Mouse (Mus musculus) left cerebral cortex, postnatal 4 days (tissue): ENCODE results near the gene Sf3a2. TPM values are rescaled to one million over a fixed set of nuclear protein-coding genes. Genes with fewer than 3 reads are reported as not detected.
A peak's percentile ranks its signal among the peaks of the same experiment; 100 is the strongest.

ENCODE experiments used
- DNase-seq: peaks from one replicate; pipeline ENCODE4 v3.0.0-alpha.2; 2022
- intact Hi-C: fragments of 180-260 bp; cut with DNase I; formaldehyde crosslinking; loops from one replicate; pipeline ENCODE4 v1.15.1; 2025
- total RNA-seq, 2 experiments: library from RNA; stranded (reverse); gene quantifications; 2 replicates each; pipeline ENCODE4 v1.2.3; 2021

The Sf3a2 gene
- total RNA-seq, 2 experiments from 2014 or later, result 58.0 to 58.2 TPM

DNA sequence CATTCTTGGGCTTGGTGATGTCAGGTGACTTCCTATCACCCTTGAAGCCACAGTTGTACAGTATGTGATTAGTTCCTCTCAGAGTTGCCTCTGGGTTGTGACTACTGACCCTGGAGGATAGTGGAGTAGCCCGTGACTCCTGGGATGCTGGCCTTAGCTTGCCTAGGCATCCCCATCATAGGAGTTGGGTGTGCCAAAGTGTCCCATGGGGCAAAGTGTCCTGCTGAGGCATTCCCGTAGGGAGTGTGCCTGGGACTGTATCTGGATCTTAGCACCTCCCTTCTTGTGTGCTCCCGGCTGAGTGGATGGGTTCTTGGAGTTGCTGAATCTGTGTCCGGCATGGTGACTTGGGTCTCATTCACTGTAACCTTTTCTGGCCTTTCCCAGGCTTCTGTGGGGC, 23.0 kb upstream of the Sf3a2 start:
- intact Hi-C loops, result no loop called here
- DNase-seq, result no peak

DNA sequence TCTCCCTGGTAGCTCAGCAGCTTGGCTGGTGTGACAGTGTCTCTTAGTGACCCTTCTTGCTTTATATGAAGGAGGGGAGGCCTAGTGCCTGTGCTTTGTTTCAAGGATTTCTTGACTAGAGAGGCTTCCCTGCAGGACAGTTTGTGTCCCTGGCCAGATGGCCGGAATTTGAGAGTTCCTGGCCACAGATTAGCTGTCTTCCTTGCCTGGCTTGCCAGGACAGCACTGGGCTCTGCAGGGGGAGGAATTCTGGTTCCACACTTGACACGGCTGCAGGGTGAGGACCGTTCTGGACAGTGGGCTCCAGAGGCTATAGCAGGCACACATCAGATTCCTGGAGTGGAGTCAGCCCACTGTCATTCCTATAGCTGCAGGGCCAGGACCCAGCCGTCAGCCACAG, 22.3 kb upstream of the Sf3a2 start:
- DNase-seq, result no peak
- intact Hi-C loops, result no loop called here

DNA sequence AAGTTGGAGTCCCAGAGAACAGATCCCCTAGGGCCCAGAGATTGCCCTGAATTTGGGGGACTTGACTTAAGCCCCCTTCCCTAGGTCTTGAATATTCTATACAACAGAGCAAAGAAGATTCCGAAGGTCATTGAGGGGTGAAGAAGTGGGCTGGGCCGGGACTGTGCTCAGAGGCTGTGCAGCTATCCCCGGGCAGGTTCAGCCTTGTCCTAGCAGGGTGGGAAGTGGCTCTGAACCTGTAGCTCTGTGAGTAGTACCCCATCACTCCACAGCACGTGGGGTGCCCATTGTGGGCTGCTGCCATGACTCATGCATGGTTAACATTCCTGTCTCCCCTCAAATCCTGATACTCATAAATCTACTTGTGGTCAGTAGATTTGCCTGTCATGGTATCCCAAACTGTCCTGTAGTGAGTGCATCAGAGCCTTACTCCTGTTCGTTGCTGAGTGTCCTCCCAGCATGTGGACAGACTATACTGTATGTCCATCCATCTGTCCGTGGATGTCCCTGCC, 21.6 kb upstream of the Sf3a2 start:
- intact Hi-C loops, result no loop called here
- DNase-seq, result no peak

DNA sequence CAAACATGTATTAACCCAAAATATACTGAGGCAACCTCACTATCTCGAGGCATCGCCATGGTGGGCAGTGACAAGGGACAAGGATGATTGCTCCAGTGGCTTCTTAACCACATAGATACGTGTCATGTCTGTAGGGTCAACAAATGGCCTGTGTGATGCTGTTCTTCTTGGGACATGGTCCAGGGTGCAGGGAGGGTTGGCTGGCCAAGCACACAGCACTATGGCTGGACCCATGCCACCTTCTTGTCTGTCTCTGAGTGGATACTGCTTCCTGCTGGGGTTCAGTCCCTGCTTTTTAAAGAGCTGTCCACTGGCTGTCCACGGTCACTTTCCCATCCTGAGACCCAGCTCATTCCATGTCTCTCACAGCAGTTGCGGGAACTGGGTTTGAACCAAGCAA, 20.9 kb upstream of the Sf3a2 start:
- DNase-seq, result no peak
- intact Hi-C loops, result no loop called here

DNA sequence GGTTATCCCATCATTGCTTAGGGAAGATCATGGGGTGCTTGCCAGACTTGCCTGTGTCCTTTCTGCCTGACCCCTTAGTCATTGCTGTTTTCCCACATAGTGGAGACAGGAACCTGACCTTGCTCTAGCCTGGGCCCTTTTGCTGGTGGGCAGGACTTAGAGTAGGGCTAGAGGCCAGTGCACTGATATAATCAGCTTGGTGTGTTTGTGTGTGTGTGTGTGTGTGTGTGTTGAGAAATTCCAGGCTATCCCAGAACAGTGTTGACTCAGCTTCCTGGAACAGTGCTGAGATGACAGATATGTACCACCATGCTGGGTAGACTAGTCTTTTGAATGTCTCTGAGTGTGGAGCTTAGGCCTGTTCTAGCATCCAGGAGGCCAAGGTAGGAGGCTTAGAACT, 18.4 kb upstream of the Sf3a2 start:
- no peak for DNase-seq
- intact Hi-C loops, result no loop called here

DNA sequence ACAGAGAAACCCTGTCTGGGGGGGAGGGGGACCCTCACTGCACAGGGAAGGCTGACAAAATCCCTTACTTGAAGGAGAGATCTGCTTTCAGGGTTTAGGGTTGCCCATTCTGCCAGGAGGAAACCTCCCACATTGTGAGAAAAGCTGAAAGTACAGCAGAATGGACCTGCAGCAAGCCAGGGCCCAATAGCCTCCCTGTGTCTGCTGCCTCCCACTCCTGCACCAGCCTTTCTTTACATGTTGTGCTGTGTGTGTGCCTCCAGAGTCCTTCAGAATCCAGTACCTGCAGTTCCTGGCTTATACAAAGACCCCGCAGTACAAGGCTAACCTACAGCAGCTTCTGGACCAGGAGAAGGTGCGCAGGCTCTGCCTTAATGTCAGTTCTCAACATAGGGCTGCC, 13.7 kb upstream of the Sf3a2 start:
- intact Hi-C loops, result no loop called here

DNA sequence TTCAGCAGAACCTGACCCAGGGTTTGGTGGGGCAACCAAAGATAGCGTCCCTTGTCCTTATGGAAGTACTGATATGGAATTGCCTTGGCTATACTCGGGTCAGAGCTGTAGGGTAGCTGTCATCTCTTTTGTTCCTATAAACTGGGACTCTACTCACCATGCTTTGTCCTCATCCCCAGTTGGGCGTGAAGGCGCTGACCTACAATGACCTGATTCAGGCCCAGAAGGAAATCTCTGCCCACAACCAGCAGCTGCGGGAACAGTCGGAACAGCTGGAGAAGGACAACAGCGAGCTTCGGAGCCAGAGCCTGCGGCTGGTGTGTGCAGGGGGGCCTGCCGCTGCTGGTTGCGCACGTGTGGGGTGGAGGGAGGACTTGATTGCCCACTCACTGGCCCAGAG, 13.1 kb upstream of the Sf3a2 start:
- DNase-seq, result no peak
- intact Hi-C loops, result loop anchor here (5.0 kb wide), 1 partner anchor 78 kb away; no protein-coding TSS in a partner anchor

More for the DNA sequence above, 13.7 kb upstream of the Sf3a2 start:
- no peak for DNase-seq

DNA sequence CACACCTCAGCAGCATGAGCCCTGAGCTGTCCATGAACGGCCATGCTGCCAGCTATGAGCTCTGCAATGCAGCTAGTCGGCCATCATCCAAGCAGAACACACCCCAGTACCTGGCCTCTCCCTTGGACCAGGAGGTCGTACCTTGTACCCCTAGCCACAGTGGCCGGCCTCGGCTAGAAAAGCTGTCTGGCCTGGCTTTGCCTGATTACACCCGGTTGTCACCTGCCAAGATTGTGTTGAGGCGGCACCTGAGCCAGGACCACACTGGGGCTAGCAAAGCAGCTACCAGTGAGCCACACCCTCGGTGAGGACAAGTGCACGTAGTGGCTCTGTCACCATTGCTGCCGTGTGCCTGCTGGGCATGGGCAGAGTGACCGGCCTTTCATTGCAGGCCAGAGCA, 12.0 kb upstream of the Sf3a2 start:
- intact Hi-C loops, result loop anchor here (5.0 kb wide), 1 partner anchor 79 kb away; no protein-coding TSS in a partner anchor
- no peak for DNase-seq

DNA sequence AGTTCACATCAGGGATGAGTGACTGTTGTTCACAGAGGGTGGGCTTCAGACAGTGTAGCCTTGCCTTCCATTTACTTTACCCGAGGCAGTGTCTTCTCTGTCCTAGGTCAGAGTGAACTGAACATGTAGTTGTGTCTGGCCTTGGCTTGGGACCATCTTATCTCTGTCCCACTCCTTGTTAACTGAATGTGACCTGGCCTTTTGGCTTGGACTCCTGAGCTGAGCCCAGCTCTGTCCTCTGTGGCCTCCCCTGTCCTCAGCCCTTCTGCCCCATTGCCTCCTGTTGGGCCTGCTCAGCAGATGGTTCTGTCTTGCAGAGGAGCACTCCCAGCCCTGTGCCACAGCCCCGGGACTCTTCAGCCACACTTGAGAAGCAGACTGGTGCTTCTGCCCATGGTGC, 10.5 kb upstream of the Sf3a2 start:
- intact Hi-C loops, result loop anchor here (5.0 kb wide), 1 partner anchor 80 kb away; no protein-coding TSS in a partner anchor
- no peak for DNase-seq

GRCm38 (mm10) chr10:80790761-80791404, 7.1 kb upstream of the Sf3a2 start:
- no peak for DNase-seq
- intact Hi-C loops, result no loop called here

DNA sequence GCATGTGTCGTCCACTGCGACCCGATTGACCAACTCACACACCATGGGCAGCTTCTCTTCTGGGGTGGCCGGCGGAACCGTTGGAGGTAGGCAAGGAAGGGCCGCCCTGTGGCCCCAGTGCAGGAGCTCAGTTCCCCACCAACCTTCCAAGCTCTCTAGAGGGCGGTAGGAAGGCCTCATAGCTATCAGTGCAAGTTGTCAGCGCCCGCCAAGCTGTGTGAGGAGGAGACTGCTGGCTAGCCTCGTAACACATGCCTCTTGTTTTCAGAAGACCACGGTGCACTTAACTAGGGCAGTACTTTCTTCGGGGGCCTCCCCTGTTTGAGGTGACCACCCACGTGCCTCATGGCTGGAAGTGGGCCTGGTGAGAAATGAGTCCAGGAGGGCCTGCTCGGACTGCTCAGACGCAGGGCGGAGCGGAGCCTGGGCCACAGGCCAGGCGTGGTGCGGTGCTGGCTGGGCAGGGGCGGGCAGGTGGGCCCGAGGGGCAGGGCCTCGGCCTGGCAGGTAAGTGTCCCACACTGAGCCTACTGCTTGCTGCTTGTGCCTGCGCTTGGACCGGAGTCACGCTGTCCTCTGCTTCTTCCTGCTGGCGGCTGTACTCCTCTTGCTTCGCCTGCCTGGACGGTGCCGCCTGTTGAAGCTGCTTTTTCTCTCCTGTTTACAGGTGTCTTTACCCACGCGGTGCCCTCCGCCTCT, 6.4 kb upstream of the Sf3a2 start:
- intact Hi-C loops, result no loop called here

DNA sequence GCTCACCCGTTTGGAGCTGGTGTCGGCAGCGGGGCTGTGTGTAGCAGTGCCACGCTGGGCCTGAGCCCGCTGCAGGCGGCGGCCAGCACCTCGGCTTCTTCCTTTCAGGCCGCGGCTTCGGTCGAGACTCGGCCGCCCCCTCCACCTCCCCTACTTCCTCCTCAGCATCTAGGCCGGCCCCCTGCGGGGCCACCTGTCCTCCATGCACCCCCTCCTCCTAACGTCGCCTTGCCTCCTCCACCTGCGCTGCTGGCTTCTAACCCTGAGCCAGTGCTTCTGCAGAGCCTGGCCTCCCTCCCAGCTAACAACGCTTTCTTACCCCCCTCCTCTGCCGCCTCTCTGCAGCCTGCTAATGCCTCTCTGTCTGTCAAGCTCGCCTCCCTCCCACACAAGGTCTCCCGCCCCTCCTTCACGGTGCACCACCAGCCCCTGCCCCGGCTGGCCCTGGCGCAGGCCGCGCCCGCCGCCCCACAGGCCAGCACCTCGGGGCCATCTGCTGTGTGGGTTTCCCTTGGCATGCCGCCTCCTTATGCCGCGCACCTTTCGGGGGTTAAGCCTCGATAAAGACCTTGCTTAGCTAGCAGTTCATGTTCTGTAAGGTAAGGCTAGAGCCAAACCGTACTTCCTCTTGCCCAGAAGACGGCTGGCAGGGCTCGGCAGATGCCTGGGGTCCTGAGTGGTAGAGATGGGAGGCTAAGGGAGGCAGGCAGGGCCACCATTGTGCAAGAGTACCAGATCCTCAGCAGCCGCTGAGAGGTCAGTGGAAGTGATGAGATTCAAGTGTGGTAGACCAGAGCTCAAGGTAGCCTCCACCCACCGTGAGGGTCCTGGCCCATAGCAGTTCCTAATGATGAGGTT, 5.6 kb upstream of the Sf3a2 start:
- intact Hi-C loops, result no loop called here
- DNase-seq, result peak; percentile 73

More for the DNA sequence above, 6.4 kb upstream of the Sf3a2 start:
- no peak for DNase-seq

DNA sequence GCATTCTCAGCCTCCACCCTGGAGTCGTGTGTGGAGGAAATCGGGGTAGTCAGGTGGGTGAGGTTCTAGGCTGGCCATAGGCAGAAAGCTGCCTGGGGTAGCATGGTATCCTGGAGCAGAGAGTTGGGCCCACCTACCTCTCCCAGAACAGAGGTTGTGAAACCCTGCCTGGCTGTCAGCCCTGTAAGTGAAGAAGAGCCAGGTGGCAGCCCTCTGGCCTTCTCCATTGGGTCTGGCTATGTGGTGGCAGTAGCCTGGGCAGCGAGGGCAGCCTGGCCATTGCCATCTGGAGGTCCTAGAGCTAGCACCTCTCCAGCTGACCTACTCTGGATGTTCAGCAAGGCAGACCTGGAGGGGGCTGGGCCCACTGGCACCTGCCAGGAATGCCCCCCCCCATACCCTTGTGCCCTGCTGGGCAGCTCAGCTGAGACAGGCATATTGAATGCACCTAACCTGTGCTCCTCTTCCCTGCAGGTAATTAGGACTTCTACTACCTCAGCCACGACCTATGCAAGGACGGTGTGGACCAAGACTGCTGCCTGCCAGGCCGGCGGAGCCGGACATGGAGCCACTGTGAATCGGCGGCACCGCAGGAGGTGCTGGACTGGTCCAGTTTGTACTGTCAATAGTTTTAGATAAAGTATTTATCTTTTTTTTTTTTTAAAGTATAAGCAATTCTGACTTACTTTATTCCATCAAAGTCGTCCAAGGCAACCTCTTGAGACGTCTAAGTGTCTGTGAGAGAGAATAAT, 4.8 kb upstream of the Sf3a2 start:
- DNase-seq, result no peak

DNA sequence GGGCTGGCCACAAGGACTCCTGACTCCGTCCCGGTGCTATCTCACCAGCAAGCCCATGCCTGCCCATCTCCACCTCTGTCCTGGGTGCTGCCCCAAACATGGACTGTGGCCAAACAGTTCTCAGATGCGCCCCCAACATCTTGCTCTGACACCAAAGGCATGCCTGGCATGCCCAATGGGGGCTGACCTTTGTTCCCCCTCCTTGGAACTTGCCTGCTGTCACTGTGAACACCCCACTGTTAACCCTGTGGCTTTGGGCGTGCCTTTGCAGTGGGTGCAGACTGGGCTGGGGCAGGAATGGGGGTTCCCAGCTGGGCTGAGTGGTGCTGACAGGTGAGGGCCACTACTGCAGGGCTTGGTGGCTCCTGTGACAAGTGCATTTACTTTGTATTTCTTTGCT, 4.2 kb upstream of the Sf3a2 start:
- no peak for DNase-seq
- intact Hi-C loops, result no loop called here

More for the DNA sequence above, 4.8 kb upstream of the Sf3a2 start:
- intact Hi-C loops, result no loop called here

DNA sequence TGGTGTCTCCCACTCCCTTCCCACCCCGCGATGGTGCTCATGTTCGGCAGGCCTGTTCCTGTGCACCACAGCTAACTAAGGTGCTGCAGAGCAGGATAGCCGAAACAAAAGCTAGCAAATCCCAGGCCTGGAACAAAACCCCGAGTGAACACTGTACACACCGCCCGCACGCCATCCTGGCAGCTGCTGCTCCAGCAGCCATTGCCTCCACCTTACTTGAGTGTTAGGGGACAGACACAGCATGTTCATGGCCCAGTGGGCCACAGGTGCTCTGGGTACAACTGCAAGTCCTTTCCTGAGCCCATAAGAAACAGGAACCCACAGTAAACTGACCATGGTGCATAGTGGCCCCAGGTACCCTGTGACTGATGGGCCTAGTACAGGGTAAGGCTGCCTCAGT, 3.2 kb upstream of the Sf3a2 start:
- intact Hi-C loops, result no loop called here
- no peak for DNase-seq

DNA sequence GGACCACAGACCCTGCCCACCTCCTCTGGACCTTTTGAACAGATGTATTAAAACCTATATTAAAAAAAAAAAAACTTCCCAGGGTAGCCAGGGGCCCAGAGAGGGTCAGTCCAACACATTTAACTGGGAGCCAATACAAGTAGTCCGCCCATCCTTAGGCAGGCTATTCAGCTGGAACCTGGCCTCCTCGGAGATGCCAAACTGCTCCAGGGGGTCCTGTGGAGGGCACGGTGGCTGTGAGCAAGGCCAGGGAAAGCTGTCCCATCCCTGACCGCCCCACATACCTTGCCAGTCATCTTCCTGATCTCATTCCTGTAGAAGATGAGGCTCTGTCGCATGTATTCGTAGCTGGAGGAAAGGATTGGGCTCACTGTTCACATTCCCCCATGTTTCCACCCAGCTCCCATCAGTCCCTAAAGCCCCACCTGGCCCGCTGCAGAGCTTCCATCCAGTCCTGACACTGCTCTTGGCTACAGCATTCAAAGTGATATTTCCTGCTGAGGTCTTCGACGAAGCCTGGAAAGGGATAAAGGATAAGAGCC, 1.6 kb upstream of the Sf3a2 start:
- no peak for DNase-seq
- intact Hi-C loops, result no loop called here

DNA sequence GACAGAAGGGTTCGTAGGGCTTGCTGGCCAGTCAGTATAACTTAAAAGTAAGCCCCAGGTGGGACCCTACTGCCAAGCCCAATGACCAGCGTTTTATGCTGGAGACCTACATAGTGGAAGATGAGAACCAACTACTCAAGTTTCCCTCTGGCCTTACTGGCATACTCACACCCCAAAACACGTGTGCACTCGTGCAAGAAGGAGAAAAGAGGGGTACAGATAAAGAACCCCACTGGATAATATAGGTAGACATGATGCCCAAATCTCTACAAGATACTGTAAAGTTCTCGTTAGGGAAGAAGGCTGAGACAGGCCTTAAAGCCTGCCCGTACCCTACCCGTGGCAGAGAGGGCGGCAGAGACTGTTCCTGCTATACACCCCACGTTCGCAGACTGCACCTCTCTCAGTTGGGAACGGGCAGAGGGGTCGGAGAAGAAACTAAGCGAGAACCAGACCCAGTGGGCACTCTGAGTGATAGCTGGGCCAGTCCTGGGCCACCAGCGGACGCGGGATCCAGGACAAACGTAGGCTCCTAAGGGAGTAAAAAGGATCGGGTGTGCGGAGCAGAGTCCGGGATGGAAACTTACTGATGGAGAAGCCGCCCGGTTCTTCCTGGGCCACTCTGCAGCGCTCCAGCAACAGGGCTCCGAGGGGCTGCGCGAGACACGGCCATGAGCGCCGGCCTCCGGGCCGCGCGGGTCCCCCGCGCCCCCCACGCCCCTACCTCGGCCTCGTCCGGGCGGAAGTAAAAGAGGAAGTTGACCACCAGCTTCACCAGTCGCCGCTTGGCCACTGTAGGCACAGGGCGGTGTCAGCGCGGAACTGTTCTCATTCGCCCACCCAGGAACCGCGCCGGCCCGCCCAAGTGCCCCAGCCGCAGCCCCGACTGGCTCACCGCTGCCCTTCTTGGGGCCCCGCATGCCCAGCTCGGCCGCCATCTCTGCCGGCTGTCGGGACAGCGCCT, 530 bp upstream of the Sf3a2 start:
- intact Hi-C loops, result no loop called here
- peak; percentile 82 for DNase-seq

DNA sequence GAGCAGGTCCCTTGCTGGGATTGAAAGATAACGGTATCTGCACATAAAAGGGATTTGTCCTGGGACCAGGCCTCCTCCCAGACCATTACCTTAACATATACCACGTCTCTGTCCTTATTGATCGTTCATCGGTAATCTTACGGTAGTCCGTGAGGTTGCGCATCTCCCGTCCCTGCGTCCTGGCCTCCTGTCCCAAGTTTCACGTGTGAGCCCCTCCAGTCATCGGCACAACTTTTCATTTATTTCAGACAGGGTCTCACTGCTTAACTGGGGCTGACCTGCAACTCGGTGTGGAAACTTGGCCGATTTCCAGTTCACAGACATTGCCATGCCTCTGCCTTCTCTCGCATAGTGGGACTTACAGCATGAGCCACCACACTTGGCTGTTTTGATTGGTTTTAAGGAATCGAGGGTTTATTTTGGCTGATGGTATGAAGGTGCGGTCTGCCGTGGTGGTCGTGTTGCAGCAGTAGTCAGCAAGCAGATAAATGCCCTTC, 1.1 kb downstream of the Sf3a2 start:
- DNase-seq, result no peak
- intact Hi-C loops, result no loop called here
